Mouse (Mus musculus): ENCODE measurements around the gene Actr2. TPM values are rescaled to one million over a fixed set of nuclear protein-coding genes. Genes with fewer than 3 reads are reported as not detected.

Actr2 gene
- polyA plus RNA-seq, 1 experiment from 2014 or later: 208 TPM

DNA sequence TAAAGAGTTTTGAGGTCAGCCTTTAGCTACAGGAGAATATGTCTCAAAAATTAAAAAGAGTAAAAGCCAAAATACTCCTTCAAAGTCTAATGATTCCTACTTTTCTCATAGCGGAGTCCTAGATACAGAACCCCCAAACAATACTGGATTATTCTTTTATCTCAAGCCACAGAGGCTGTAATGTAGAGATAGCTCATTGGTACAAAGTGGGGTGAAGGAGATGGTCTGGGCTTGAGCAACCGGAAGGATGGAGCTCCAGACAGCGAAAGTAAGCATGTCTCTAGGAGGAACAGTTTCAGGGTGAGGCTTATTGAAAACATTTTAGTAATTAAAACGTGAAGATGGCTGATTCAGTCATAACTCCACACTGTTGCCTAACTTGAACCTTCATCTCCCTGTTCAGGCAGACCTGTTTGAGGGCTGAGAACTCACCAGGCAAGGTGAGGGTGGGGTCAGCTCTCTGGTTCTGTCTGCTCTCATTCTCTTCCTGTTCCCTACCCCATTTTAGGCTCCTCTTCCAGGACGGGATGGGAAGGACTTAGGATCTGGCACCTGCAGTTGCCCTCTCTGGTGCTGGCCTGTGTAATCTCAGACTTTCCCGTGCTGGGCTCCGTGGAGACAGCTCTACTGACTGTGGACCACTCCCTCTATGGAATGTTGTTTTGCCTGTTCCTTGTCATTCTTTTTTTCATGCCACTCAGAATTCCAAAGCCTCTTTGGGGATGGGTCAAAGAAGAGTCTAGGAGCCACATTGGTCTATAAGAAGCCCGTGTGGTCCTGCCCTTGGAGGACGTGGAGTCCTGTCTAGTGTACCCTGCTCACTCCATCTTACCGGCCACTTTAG, 14.2 kb upstream of the Actr2 start:
- Histone ChIP-seq H3K27ac (ENCODE audit: low read length) (no peak overlapping the region), H3K4me2 (ENCODE audit: low read length) (no peak overlapping the region), H3K4me3 (replicated peaks; ENCODE audit: low read length) (no peak overlapping the region), H3K9ac (replicated peaks; ENCODE audit: low read depth, low read length) (no peak overlapping the region), H3K9me3 (ENCODE audit: control insufficient read depth, low read length) (no peaks in the 10 kb centered on the region), H3K4me1 (replicated peaks; ENCODE audit: control insufficient read depth, insufficient read depth, low read length) (no peaks in the 10 kb centered on the region), H3K36me3 (ENCODE audit: control insufficient read depth, insufficient read depth) (no peaks in the 10 kb centered on the region), H3K27me3 (replicated peaks; ENCODE audit: control insufficient read depth, insufficient read depth, low read length) (no peaks in the 10 kb centered on the region)
- 84% methylated on average over 10 of the region's 10 CpGs for WGBS
- no peak for ATAC-seq

DNA sequence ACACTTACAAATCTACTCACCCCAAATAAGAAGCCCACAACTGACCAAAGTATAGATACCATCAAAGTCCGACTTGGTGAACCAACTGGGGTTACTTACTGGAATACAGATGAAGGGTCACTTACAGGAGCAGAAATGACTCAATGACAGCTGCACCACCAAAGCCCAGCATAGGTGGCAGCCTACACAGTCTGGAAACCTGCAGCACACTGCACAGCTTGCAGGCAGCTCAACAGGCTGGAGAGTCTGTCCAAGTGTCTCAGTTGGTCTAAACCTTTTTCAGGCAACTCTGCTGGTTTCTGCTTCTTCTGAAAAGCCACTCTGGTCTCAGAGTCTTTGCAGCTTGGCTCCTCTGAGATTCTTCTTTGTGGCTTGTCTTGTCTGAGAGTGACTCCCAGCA, 12.7 kb upstream of the Actr2 start:
- Histone ChIP-seq H3K4me2 (ENCODE audit: low read length) (no peak overlapping the region), H3K4me3 (replicated peaks; ENCODE audit: low read length) (no peak overlapping the region), H3K4me1 (replicated peaks; ENCODE audit: control insufficient read depth, insufficient read depth, low read length) (no peaks in the 10 kb centered on the region), H3K27ac (ENCODE audit: low read length) (no peak overlapping the region), H3K27me3 (replicated peaks; ENCODE audit: control insufficient read depth, insufficient read depth, low read length) (no peaks in the 10 kb centered on the region), H3K9me3 (ENCODE audit: control insufficient read depth, low read length) (no peaks in the 10 kb centered on the region), H3K36me3 (ENCODE audit: control insufficient read depth, insufficient read depth) (no peaks in the 10 kb centered on the region), H3K9ac (replicated peaks; ENCODE audit: low read depth, low read length) (no peak overlapping the region)
- 87% methylated on average over 1 of the region's 1 CpGs for WGBS
- no peak for ATAC-seq

DNA sequence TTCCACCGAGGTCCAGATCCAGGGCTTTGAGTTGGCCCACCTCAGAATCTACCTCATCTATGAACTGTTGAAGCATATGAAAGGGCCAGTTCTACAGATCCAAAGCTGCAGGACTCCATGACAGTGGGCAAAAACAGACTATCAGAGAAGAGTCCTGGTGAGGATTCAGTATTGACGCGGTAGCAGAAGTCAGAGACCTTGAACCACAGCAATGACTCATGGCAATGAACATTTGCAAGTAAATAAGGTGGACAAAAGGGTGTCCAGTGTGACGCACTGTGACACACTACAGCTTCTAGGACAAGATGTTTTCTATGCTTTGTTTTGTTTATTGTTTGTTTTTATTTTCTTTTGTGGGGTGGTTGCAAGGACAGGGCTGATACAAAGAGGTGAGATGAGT, 4.0 kb upstream of the Actr2 start:
- ATAC-seq: no peak
- 89% methylated on average over 4 of the region's 4 CpGs for WGBS
- Histone ChIP-seq H3K4me2 (ENCODE audit: low read length) (no peak overlapping the region), H3K4me1 (replicated peaks; ENCODE audit: control insufficient read depth, insufficient read depth, low read length) (peaks cover 8% of the 10 kb centered on the region), H3K9me3 (ENCODE audit: control insufficient read depth, low read length) (no peaks in the 10 kb centered on the region), H3K27me3 (replicated peaks; ENCODE audit: control insufficient read depth, insufficient read depth, low read length) (no peaks in the 10 kb centered on the region), H3K27ac (ENCODE audit: low read length) (no peak overlapping the region), H3K9ac (replicated peaks; ENCODE audit: low read depth, low read length) (no peak overlapping the region), H3K36me3 (ENCODE audit: control insufficient read depth, insufficient read depth) (no peaks in the 10 kb centered on the region), H3K4me3 (replicated peaks; ENCODE audit: low read length) (no peak overlapping the region)

DNA sequence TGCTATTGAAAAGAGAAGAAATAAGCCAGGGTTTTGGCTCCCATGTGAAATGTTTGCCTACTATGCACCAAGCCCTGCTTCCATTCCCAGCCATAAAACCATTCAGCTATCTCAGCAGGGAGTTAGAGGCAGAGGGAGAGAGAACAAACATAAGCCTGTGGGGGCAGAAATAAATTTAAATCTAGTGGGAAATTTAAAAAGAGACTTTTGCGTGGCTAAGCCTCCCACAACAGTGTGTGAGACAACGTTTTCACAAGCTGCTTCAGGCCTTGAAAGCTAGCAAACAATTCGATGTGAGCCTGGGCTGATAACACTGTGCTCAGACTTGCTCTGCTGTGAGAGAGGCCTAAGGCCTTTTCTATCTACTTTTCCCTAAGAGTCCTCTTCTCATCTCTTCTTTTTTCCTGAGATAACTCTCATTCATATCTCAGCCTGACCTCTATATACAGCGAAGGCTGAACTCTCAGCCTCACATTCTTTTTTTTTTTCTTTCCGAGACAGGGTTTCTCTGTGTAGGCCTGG, 3.4 kb upstream of the Actr2 start:
- no peaks in the 10 kb centered on the region for H3K27me3 ChIP-seq (replicated peaks; ENCODE audit: control insufficient read depth, insufficient read depth, low read length)
- peaks cover 12% of the 10 kb centered on the region for H3K4me1 ChIP-seq (replicated peaks; ENCODE audit: control insufficient read depth, insufficient read depth, low read length)
- no peak overlapping the region for H3K4me3 ChIP-seq (replicated peaks; ENCODE audit: low read length)
- no peaks in the 10 kb centered on the region for H3K36me3 ChIP-seq (ENCODE audit: control insufficient read depth, insufficient read depth)
- 73% methylated on average over 5 of the region's 5 CpGs for WGBS
- no peaks in the 10 kb centered on the region for H3K9me3 ChIP-seq (ENCODE audit: control insufficient read depth, low read length)
- no peak overlapping the region for H3K27ac ChIP-seq (ENCODE audit: low read length)
- ATAC-seq: no peak
- no peak overlapping the region for H3K4me2 ChIP-seq (ENCODE audit: low read length)
- H3K9ac ChIP-seq (replicated peaks; ENCODE audit: low read depth, low read length): no peak overlapping the region

DNA sequence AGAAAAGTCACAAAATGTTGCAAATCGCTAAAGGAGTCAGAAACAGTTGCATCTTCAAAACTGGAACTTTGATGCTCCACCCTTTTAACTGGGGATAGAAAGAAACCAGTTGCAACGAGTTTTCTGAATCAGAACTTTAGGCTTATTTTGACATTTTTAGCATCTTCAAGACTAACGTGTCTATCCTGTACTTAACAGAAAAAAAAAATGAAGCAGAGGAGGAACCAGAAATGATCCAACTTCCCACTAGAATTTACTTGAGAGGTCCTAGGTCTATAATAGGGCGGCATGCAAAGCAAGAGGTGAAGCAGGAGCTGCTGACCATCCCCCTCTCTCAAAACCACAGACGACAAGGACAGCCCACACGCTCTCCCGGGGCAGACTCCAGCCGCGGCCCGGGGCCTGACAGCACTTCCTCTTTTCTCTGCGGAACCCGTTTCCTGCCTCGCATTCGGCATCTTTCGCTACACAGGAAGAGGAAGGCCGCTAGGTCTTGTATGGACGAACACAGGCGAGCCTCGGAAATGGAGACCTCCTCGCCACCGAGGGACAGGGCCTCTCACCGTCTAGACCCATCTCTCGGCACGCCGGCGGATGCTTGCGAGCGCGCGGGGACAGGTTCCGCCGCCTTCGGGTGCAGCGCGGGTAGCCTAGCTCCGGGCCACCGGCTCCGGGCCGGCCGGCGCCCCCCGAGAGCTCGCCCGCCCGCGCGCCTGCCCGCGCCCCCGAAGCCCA, 540 bp downstream of the Actr2 start:
- peak; percentile 78 for ATAC-seq

DNA sequence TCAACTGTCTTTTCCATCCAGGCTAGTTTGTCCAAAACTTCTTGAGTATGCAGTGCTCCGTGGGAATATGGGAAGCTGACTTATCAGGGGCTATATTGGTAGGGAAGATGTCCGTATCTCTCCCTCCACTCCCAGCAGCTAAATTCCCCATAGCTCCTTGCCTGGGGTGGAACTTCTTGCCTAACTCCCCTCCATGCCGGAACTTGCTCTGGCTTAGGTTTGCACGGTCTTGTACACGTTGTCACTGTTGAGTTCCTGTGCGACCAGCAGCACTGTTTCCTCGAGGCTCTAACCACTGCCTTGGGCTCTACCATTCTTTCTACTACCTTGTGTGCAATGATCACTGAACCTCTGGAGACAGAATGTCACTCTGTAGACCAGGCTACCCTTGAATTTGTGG, 4.6 kb downstream of the Actr2 start:
- no peak for ATAC-seq
- H3K9ac ChIP-seq (replicated peaks; ENCODE audit: low read depth, low read length): no peak overlapping the region
- peaks cover 7% of the 10 kb centered on the region; the same call in 1 of the 2 replicates for H3K4me1 ChIP-seq (replicated peaks; ENCODE audit: control insufficient read depth, insufficient read depth, low read length)
- no peaks in the 10 kb centered on the region for H3K36me3 ChIP-seq (ENCODE audit: control insufficient read depth, insufficient read depth)
- H3K27me3 ChIP-seq (replicated peaks; ENCODE audit: control insufficient read depth, insufficient read depth, low read length): no peaks in the 10 kb centered on the region
- no peaks in the 10 kb centered on the region for H3K9me3 ChIP-seq (ENCODE audit: control insufficient read depth, low read length)
- H3K4me2 ChIP-seq (ENCODE audit: low read length): no peak overlapping the region
- no peak overlapping the region for H3K27ac ChIP-seq (ENCODE audit: low read length)
- WGBS: 98% methylated on average over 7 of the region's 7 CpGs
- H3K4me3 ChIP-seq (replicated peaks; ENCODE audit: low read length): no peak overlapping the region

More for the DNA sequence above, 540 bp downstream of the Actr2 start:
- H3K9me3 ChIP-seq (ENCODE audit: control insufficient read depth, low read length): no peaks in the 10 kb centered on the region
- peak overlapping the region; percentile 70 for H3K4me2 ChIP-seq (ENCODE audit: low read length)
- no peaks in the 10 kb centered on the region for H3K36me3 ChIP-seq (ENCODE audit: control insufficient read depth, insufficient read depth)
- peak overlapping the region; percentile 90 for H3K4me3 ChIP-seq (replicated peaks; ENCODE audit: low read length)
- no peaks in the 10 kb centered on the region for H3K27me3 ChIP-seq (replicated peaks; ENCODE audit: control insufficient read depth, insufficient read depth, low read length)
- H3K9ac ChIP-seq (replicated peaks; ENCODE audit: low read depth, low read length): peak overlapping the region; percentile 94
- peaks cover 13% of the 10 kb centered on the region for H3K4me1 ChIP-seq (replicated peaks; ENCODE audit: control insufficient read depth, insufficient read depth, low read length)
- H3K27ac ChIP-seq (ENCODE audit: low read length): peak overlapping the region; percentile 93
- WGBS: 1% methylated on average over 45 of the region's 50 CpGs

DNA sequence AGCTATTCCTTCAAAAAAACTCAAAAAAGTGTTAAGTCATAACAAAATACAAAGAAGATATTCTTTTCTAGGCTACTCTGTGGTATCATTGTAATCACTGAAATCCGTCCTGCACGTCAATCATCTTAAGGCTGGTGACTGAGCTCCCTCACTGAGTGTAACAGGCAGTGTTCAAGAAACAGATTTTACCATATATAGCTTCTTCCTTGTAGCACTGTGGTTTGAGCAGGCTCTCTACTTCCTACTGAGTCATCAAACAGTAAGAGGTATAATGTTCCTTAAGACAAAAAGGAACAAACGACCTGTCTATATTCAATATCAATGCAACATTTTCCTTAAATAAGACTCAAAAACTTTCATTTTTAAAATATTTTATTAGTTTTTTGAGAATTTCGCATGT, 5.0 kb downstream of the Actr2 start:
- Histone ChIP-seq H3K27me3 (replicated peaks; ENCODE audit: control insufficient read depth, insufficient read depth, low read length) (no peaks in the 10 kb centered on the region), H3K4me2 (ENCODE audit: low read length) (no peak overlapping the region), H3K4me3 (replicated peaks; ENCODE audit: low read length) (no peak overlapping the region), H3K36me3 (ENCODE audit: control insufficient read depth, insufficient read depth) (no peaks in the 10 kb centered on the region), H3K4me1 (replicated peaks; ENCODE audit: control insufficient read depth, insufficient read depth, low read length) (peaks cover 7% of the 10 kb centered on the region; the same call in 1 of the 2 replicates), H3K9ac (replicated peaks; ENCODE audit: low read depth, low read length) (no peak overlapping the region), H3K9me3 (ENCODE audit: control insufficient read depth, low read length) (no peaks in the 10 kb centered on the region), H3K27ac (ENCODE audit: low read length) (no peak overlapping the region)
- ATAC-seq: no peak
- 91% methylated on average over 4 of the region's 4 CpGs for WGBS

DNA sequence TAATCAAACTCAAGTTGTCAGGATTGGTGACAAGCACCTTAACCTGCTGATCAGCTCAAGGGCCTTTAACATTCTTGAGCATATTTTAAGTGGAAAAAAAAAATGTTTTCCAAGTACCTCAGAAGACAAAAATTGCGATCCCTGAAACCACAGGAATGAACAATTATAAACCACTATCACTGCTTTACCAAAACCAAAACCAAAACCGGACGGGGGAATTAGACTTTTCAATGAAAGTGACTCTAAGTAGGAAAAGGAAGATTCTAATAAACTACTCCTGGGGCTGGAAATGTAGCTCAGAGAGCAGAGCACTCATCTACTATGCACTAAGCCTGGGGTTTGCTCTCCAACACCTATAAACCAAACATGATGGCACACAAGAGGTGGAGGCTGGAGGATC, 5.8 kb downstream of the Actr2 start:
- H3K9me3 ChIP-seq (ENCODE audit: control insufficient read depth, low read length): no peaks in the 10 kb centered on the region
- no peak overlapping the region for H3K27ac ChIP-seq (ENCODE audit: low read length)
- no peak for ATAC-seq
- H3K4me3 ChIP-seq (replicated peaks; ENCODE audit: low read length): no peak overlapping the region
- WGBS: 94% methylated on average over 3 of the region's 3 CpGs
- H3K36me3 ChIP-seq (ENCODE audit: control insufficient read depth, insufficient read depth): no peaks in the 10 kb centered on the region
- no peaks in the 10 kb centered on the region for H3K27me3 ChIP-seq (replicated peaks; ENCODE audit: control insufficient read depth, insufficient read depth, low read length)
- H3K9ac ChIP-seq (replicated peaks; ENCODE audit: low read depth, low read length): no peak overlapping the region
- peaks cover 7% of the 10 kb centered on the region; the same call in 1 of the 2 replicates for H3K4me1 ChIP-seq (replicated peaks; ENCODE audit: control insufficient read depth, insufficient read depth, low read length)
- H3K4me2 ChIP-seq (ENCODE audit: low read length): no peak overlapping the region

DNA sequence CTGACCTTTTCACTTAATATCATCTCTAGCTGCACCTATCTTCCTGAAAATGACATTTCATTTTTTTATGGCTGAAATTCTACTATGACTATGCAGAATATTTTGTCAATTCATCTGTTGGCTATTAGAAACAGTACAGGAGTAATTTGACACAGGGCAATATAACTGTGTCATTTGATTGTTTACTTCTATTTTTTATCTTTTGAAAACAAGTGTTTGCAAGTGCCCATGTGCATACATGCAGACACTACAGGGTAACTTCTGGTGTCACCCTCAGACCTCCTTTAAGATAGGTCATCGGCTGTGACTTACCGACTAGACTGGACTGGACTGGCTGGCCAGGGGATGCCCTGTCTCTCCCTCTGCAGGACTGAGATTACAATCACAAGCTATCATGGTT, 8.8 kb downstream of the Actr2 start:
- ATAC-seq: no peak
- Histone ChIP-seq H3K36me3 (ENCODE audit: control insufficient read depth, insufficient read depth) (0 out of 2 replicates have a peak, but pooled peaks cover 4% of the 10 kb centered on the region), H3K27me3 (replicated peaks; ENCODE audit: control insufficient read depth, insufficient read depth, low read length) (no peaks in the 10 kb centered on the region), H3K27ac (ENCODE audit: low read length) (no peak overlapping the region), H3K4me1 (replicated peaks; ENCODE audit: control insufficient read depth, insufficient read depth, low read length) (no peaks in the 10 kb centered on the region), H3K4me2 (ENCODE audit: low read length) (no peak overlapping the region), H3K9me3 (ENCODE audit: control insufficient read depth, low read length) (no peaks in the 10 kb centered on the region), H3K9ac (replicated peaks; ENCODE audit: low read depth, low read length) (no peak overlapping the region), H3K4me3 (replicated peaks; ENCODE audit: low read length) (no peak overlapping the region)
- WGBS: 98% methylated on average over 2 of the region's 2 CpGs

Data from forebrain, embryonic 16.5 days (tissue).